In the genomic region with DNA sequence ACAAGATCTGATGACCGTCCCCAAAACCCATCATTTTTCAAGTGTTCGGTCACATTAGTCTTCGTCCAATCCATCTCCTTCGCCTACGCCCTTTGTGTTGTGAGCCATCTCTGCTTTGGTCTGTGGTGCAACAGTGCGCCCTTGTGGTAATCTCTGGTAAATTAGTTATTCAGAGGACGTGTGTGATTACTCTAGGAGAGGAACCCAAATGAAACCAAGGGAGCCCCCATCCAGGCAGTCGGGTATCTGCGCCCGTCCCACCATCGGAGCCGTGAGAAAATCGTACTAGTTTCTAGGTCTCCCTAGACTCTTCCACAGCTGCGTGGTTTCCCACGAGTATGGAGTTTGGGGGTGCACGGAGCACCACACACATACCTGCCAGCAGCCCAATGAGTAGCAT, we compare ENCODE assay signal across 8 mouse cellular contexts. TPM values are rescaled to one million over a fixed set of nuclear protein-coding genes. Genes with fewer than 3 reads are reported as not detected.
DNase-seq lines count a peak whose midpoint lies in the region; ATAC-seq and TF ChIP-seq lines count a peak whose summit lies in the region.
"Had no signal": no experiment of that assay in that cellular context is flagged by ENCODE, and none has a peak within 500 bp of the region (broad histone marks: within the 10 kb centered on the region; RNA-seq: fewer than 3 reads in every experiment).

No protein-coding gene starts in this region.

- ATAC-seq in hematopoietic stem cell, adult 5-6 weeks (replicated peaks in 1 of 2; ENCODE audit: insufficient read depth in 1 of 2, low FRiP score in 2 of 2, low TSS enrichment in 1 of 2, low read depth in 1 of 2, poor library complexity in 2 of 2, severe bottlenecking in 2 of 2): peak; percentile 38 to 39

- H3K36me3 ChIP-seq in splenic B cell, adult 2 months (ENCODE audit: control insufficient read depth, insufficient read depth, low read length, poor library complexity, severe bottlenecking): peaks cover 9% of the 10 kb centered on the region; the same call in 1 of the 2 replicates

- intact Hi-C loops in left cerebral cortex, adult 2 months (cut with DNase I): loop anchor here (5.0 to 10.0 kb wide), 5 partner anchors 108 to 1141 kb away; a partner anchor contains a TSS
- intact Hi-C loops in left cerebral cortex, postnatal 4 days (cut with DNase I): loop anchor here (5.0 kb wide), 1 partner anchor 863 kb away; no protein-coding TSS in a partner anchor

- no peaks in the 10 kb centered on the region for H3K27me3 ChIP-seq in splenic B cell, adult 2 months (ENCODE audit: control insufficient read depth, insufficient read depth, low read length, poor library complexity, severe bottlenecking)
- H3K27me3 ChIP-seq: heart, embryonic 13.5 days had no signal

- WGBS in lung, adult 2 months: 71% methylated on average over 16 of the region's 16 CpGs

- H3K4me3 ChIP-seq in left cerebral cortex, adult 2 months: no peak overlapping the region
- no peak overlapping the region for H3K4me3 ChIP-seq in lung, adult 2 months (replicated peaks; ENCODE audit: extremely low read depth, low read depth, low read length)
- H3K4me3 ChIP-seq: heart, embryonic 13.5 days had no signal

- peak; percentile 61 for TF ChIP-seq CTCF in left cerebral cortex, adult 2 months (IDR thresholded peaks at IDR 0.05)
- peak; percentile 67 for TF ChIP-seq CTCF in lung, adult 2 months (IDR thresholded peaks at IDR 0.05; ENCODE audit: insufficient read depth, low read length)

- peaks cover 6% of the 10 kb centered on the region for H3K4me1 ChIP-seq in lung, adult 2 months (ENCODE audit: control insufficient read depth, insufficient read depth, low read length)

- H3K27ac ChIP-seq in left cerebral cortex, adult 2 months: no peak overlapping the region
- H3K27ac ChIP-seq: heart, embryonic 13.5 days had no signal

- peak; percentile 51 to 59 for DNase-seq in left cerebral cortex, adult 2 months (ENCODE audit: extremely low spot score in 1 of 2, low spot score in 2 of 2)
- no peak for DNase-seq in left cerebral cortex, postnatal 4 days
- peak; percentile 71 for DNase-seq in NIH3T3 (ENCODE audit: low read depth)
- peak; percentile 63 to 68 for DNase-seq in cerebellum, adult 18-20 months
- peak; percentile 34 for DNase-seq in lung, adult 2 months
- peak; percentile 81 for DNase-seq in splenic B cell, adult 2 months (ENCODE audit: low read depth, low spot score)

- TF ChIP-seq POLR2A in lung, adult 2 months (IDR thresholded peaks at IDR 0.05; ENCODE audit: borderline replicate concordance, extremely low read depth, low read depth, low read length): no peak

RNA-seq across cellular contexts. Expression of a gene that starts 5.1 kb away (rescaled TPM):
- 100 to 1,000 TPM; 131 to 137 TPM for total RNA-seq in left cerebral cortex, adult 2 months (2021)
- 100 to 1,000 TPM; 178 to 182 TPM for total RNA-seq in left cerebral cortex, postnatal 4 days (2021)
- total RNA-seq in hematopoietic stem cell, adult 5-6 weeks (2017): 33.7 and 44.8 TPM in 2 replicates
- polyA plus RNA-seq in lung, adult 2 months (2012; rRNA removed): 26.3 and 35.3 TPM in 2 replicates

RNA-seq across cellular contexts. Expression of a gene that starts 17.5 kb away (rescaled TPM):
- 10 to 100 TPM; 11.4 to 12.1 TPM for total RNA-seq in left cerebral cortex, adult 2 months (2021)
- total RNA-seq in left cerebral cortex, postnatal 4 days (2021): 10 to 100 TPM in 1 of 2 experiments, 1 to 10 TPM in 1; 6.8 to 13.2 TPM
- 1.3 and 2.3 TPM in 2 replicates for total RNA-seq in hematopoietic stem cell, adult 5-6 weeks (2017)
- polyA plus RNA-seq in lung, adult 2 months (2012; rRNA removed): 0.40 and 1.6 TPM in 2 replicates

RNA-seq across cellular contexts. Expression of a gene that starts 41.8 kb away (rescaled TPM):
- total RNA-seq in left cerebral cortex, adult 2 months (2021): under 1 TPM in 1 of 2 experiments, not detected in 1; 0.18 TPM
- under 1 TPM in 1 of 2 experiments, not detected in 1; 0.08 TPM for total RNA-seq in left cerebral cortex, postnatal 4 days (2021)
- 0.13 TPM in 1 of 2 replicates, not detected in the other for total RNA-seq in hematopoietic stem cell, adult 5-6 weeks (2017)
- polyA plus RNA-seq in lung, adult 2 months (2012; rRNA removed): not detected in 2 replicates
- polyA plus RNA-seq: heart, embryonic 13.5 days had no signal

RNA-seq across cellular contexts. Expression of a gene that starts 48.5 kb away (rescaled TPM):
- 1 to 10 TPM; 2.1 to 2.2 TPM for total RNA-seq in left cerebral cortex, adult 2 months (2021)
- total RNA-seq in left cerebral cortex, postnatal 4 days (2021): 1 to 10 TPM; 2.0 to 2.2 TPM
- 2.8 TPM in 1 of 2 replicates, not detected in the other for total RNA-seq in hematopoietic stem cell, adult 5-6 weeks (2017)
- 0.17 and 0.56 TPM in 2 replicates for polyA plus RNA-seq in lung, adult 2 months (2012; rRNA removed)
